Mouse (Mus musculus) brain, embryonic 14.5 days (tissue): ENCODE results near the gene Krtcap2.

Source experiments
- CTCF ChIP-seq: fragments of 200-500 bp; IDR thresholded peaks from 2 replicates; pipeline ENCODE4 v1.5.1; 2012; ENCODE audit warnings: inconsistent platforms, mild to moderate bottlenecking, moderate library complexity, borderline replicate concordance; ENCODE audit not compliant: insufficient read depth, insufficient read length; ENCODE audit errors: extremely low read depth
- POLR2A ChIP-seq: fragments of 200-500 bp; IDR thresholded peaks from 2 replicates; pipeline ENCODE4 v1.6.1; 2012; ENCODE audit warnings: mild to moderate bottlenecking, inconsistent platforms, borderline replicate concordance; ENCODE audit not compliant: poor library complexity, insufficient read depth, insufficient read length, severe bottlenecking; ENCODE audit errors: extremely low read depth

DNA sequence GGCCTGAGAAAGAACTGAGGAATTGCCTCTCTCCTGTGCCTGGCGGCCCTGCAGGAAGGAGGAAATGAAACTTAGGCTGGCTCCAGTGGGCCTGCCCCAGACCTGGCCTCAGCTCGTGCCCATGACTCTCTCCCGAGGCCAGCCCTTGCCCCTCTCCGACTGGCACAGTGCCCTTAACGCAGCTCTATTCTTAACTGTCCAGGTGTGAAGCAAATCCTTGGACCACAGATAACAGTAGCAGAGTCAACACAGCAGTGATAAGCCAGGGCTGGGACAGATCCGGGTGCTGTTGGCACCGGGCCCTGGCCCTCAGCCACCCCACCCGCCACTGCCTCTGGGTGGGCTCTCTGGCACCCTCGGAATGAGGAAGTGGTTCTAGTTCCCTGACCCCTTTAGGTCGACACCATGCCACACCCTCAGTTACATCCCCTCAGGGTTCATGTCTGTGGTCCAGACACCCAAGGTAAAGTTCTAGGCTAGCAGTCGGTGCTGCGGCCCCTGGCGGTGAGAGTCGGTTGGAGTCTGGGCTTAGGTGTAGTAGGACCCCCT is 12.1 kb upstream of the Krtcap2 start:
- TF ChIP-seq CTCF, result no peak
- no peak for TF ChIP-seq POLR2A
